ENCODE assay signal across 17 mouse cellular contexts in the genomic region with DNA sequence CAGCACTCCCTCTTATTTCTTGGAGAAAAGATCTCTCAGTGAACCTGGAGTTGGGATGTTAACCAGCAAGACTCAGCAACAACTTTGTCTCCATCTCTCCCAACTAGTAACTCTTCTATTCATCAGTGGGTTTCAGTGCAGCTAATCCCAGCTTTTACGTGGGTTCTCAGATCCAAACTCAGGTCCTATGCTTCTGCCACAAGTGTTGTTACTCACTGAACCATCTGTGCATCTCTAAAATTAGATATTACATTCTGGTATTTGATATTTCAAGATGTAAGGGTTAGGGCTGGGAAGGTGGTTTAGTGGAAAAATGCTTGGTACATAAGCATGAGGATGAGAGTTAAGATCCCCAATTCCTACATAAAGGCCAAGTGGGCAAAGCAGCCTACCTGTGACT.
"Had no signal": no experiment of that assay in that cellular context is flagged by ENCODE, and none has a peak within 500 bp of the region (broad histone marks: within the 10 kb centered on the region; RNA-seq: fewer than 3 reads in every experiment).

No protein-coding gene starts in this region.

- DNase-seq: lung, adult 18-20 months; lung, embryonic 14.5 days; lung, postnatal 10 days; lung, postnatal 4 days; midbrain, embryonic 14.5 days; retina, postnatal 1 day; right cerebral cortex, postnatal 14 days; right cerebral cortex, postnatal 4 days; spleen, adult 18-20 months; thymus, adult 2 months; thymus, postnatal 25 days; thymus, postnatal 4 days had no signal

- H3K4me3 ChIP-seq: midbrain, embryonic 10.5 days; midbrain, embryonic 12.5 days; myocyte; neural tube, embryonic 13.5 days; neural tube, embryonic 15.5 days had no signal

- H3K27ac ChIP-seq: midbrain, embryonic 10.5 days; midbrain, embryonic 12.5 days; neural tube, embryonic 13.5 days; neural tube, embryonic 15.5 days had no signal
